Mouse (Mus musculus) spleen, embryonic (tissue): ENCODE measurements at regions not wholly inside any gene's neighbourhood (a gene's known extent, or its start where the extent isn't known, plus 50 kb on each side); places are given as distances from the start of the nearest gene placed in this dataset.

Experiments
- CTCF ChIA-PET: fragments of 350-600 bp; sonication (Branson Sonifier 250); formaldehyde crosslinking; loops from one replicate; lab custom pipeline; 2022; lab: Charles Lee

- CTCF ChIA-PET = no interaction called here
Observed at GRCm38 (mm10) chr2:160207226-160207625, 126.7 kb downstream of the Gm826 start.

GRCm38 (mm10) chr2:160192661-160193060 lies 141.3 kb downstream of the Gm826 start:
- CTCF ChIA-PET = no interaction called here

GRCm38 (mm10) chr2:160186106-160186505 lies 147.9 kb downstream of the Gm826 start:
- CTCF ChIA-PET = no interaction called here

- CTCF ChIA-PET = no interaction called here
Observed at GRCm38 (mm10) chr2:160170975-160171515, 162.9 kb downstream of the Gm826 start.

GRCm38 (mm10) chr2:160158599-160159261 lies 175.2 kb downstream of the Gm826 start:
- CTCF ChIA-PET = no interaction called here

GRCm38 (mm10) chr2:160153781-160154180 lies 180.2 kb downstream of the Gm826 start:
- CTCF ChIA-PET = no interaction called here

- CTCF ChIA-PET = no interaction called here
Observed at GRCm38 (mm10) chr2:160152101-160152500, 181.9 kb downstream of the Gm826 start.

GRCm38 (mm10) chr2:160148936-160149335 lies 185.0 kb downstream of the Gm826 start:
- CTCF ChIA-PET = no interaction called here

- CTCF ChIA-PET = no interaction called here
Observed at GRCm38 (mm10) chr2:160148516-160148915, 185.4 kb downstream of the Gm826 start.

GRCm38 (mm10) chr2:160148031-160148430 lies 185.9 kb downstream of the Gm826 start:
- CTCF ChIA-PET = no interaction called here

GRCm38 (mm10) chr2:160140166-160140740 lies 193.7 kb downstream of the Gm826 start:
- CTCF ChIA-PET = no interaction called here

- CTCF ChIA-PET = no interaction called here
Observed at GRCm38 (mm10) chr2:160138091-160138490, 195.9 kb downstream of the Gm826 start.

GRCm38 (mm10) chr2:160131797-160132196 lies 202.2 kb downstream of the Gm826 start:
- CTCF ChIA-PET = no interaction called here

GRCm38 (mm10) chr2:160131386-160131785 lies 202.6 kb downstream of the Gm826 start:
- CTCF ChIA-PET = no interaction called here

- CTCF ChIA-PET = no interaction called here
Observed at GRCm38 (mm10) chr2:160117148-160117547, 216.8 kb downstream of the Gm826 start.

- CTCF ChIA-PET = no interaction called here
Observed at GRCm38 (mm10) chr2:160111176-160111692, 222.7 kb downstream of the Gm826 start.

- CTCF ChIA-PET = no interaction called here
Observed at GRCm38 (mm10) chr2:160093078-160093477, 240.9 kb downstream of the Gm826 start.

- CTCF ChIA-PET = no interaction called here
Observed at GRCm38 (mm10) chr2:160085999-160086398, 248.0 kb downstream of the Gm826 start.

GRCm38 (mm10) chr2:160083674-160084073 lies 250.3 kb downstream of the Gm826 start:
- CTCF ChIA-PET = no interaction called here

- CTCF ChIA-PET = no interaction called here
Observed at GRCm38 (mm10) chr2:160082106-160082653, 251.8 kb downstream of the Gm826 start.

- CTCF ChIA-PET = no interaction called here
Observed at GRCm38 (mm10) chr2:160075694-160076093, 258.3 kb downstream of the Gm826 start.

- CTCF ChIA-PET = no interaction called here
Observed at GRCm38 (mm10) chr2:160070441-160070840, 263.5 kb downstream of the Gm826 start.

GRCm38 (mm10) chr2:160068772-160069171 lies 265.2 kb downstream of the Gm826 start:
- CTCF ChIA-PET = no interaction called here
